Mouse (Mus musculus): ENCODE data around the gene Ccdc88b. TPM values are rescaled to one million over a fixed set of nuclear protein-coding genes. Genes with fewer than 3 reads are reported as not detected.

Gene Ccdc88b
- polyA plus RNA-seq (2014; fragmentation: Illumina TruSeq; extraction: RNeasy Lipid Tissue Mini Kit (QIAGEN cat#74804); ENCODE audit: low replicate concordance) = not detected

GRCm38 (mm10) chr19:6858031-6858430, at the start of gene Ccdc88b:
Gene Ccdc88b, minus strand, starts transcription at chr19:6858211.

GRCm38 (mm10) chr19:6840475-6841291, 17.3 kb downstream of the Ccdc88b start, which contains the start of gene Rps6ka4:
Gene Rps6ka4, minus strand, starts transcription at chr19:6840636.

Other genes with a start within 250 kb of the Ccdc88b start
- gene Rps6ka4, start 17.6 kb downstream of the Ccdc88b start, polyA plus RNA-seq (2014; fragmentation: Illumina TruSeq; extraction: RNeasy Lipid Tissue Mini Kit (QIAGEN cat#74804); ENCODE audit: low replicate concordance) = not detected
- gene Trmt112, start 51.5 kb upstream of the Ccdc88b start, polyA plus RNA-seq (2014; fragmentation: Illumina TruSeq; extraction: RNeasy Lipid Tissue Mini Kit (QIAGEN cat#74804); ENCODE audit: low replicate concordance) = 6.8 TPM
- 30.6 TPM for gene Prdx5, start 51.9 kb upstream of the Ccdc88b start, polyA plus RNA-seq (2014; fragmentation: Illumina TruSeq; extraction: RNeasy Lipid Tissue Mini Kit (QIAGEN cat#74804); ENCODE audit: low replicate concordance)
- 16.2 TPM for gene Esrra, start 63.6 kb upstream of the Ccdc88b start, polyA plus RNA-seq (2014; fragmentation: Illumina TruSeq; extraction: RNeasy Lipid Tissue Mini Kit (QIAGEN cat#74804); ENCODE audit: low replicate concordance)
- not detected for gene Catsperz, start 67.2 kb upstream of the Ccdc88b start, polyA plus RNA-seq (2014; fragmentation: Illumina TruSeq; extraction: RNeasy Lipid Tissue Mini Kit (QIAGEN cat#74804); ENCODE audit: low replicate concordance)
- not detected for gene Kcnk4, start 76.3 kb upstream of the Ccdc88b start, polyA plus RNA-seq (2014; fragmentation: Illumina TruSeq; extraction: RNeasy Lipid Tissue Mini Kit (QIAGEN cat#74804); ENCODE audit: low replicate concordance)
- 0.41 TPM for gene Bad, start 83.7 kb upstream of the Ccdc88b start, polyA plus RNA-seq (2014; fragmentation: Illumina TruSeq; extraction: RNeasy Lipid Tissue Mini Kit (QIAGEN cat#74804); ENCODE audit: low replicate concordance)
- gene Gpr137, start 84.3 kb upstream of the Ccdc88b start, polyA plus RNA-seq (2014; fragmentation: Illumina TruSeq; extraction: RNeasy Lipid Tissue Mini Kit (QIAGEN cat#74804); ENCODE audit: low replicate concordance) = not detected
- 4.2 TPM for gene Ppp1r14b, start 116.8 kb upstream of the Ccdc88b start, polyA plus RNA-seq (2014; fragmentation: Illumina TruSeq; extraction: RNeasy Lipid Tissue Mini Kit (QIAGEN cat#74804); ENCODE audit: low replicate concordance)
- 18.0 TPM for gene Plcb3, start 118.3 kb upstream of the Ccdc88b start, polyA plus RNA-seq (2014; fragmentation: Illumina TruSeq; extraction: RNeasy Lipid Tissue Mini Kit (QIAGEN cat#74804); ENCODE audit: low replicate concordance)
- 7.6 TPM for gene Fkbp2, start 122.3 kb upstream of the Ccdc88b start, polyA plus RNA-seq (2014; fragmentation: Illumina TruSeq; extraction: RNeasy Lipid Tissue Mini Kit (QIAGEN cat#74804); ENCODE audit: low replicate concordance)
- 1.9 TPM for gene Vegfb, start 129.4 kb upstream of the Ccdc88b start, polyA plus RNA-seq (2014; fragmentation: Illumina TruSeq; extraction: RNeasy Lipid Tissue Mini Kit (QIAGEN cat#74804); ENCODE audit: low replicate concordance)
- gene Dnajc4, start 134.4 kb upstream of the Ccdc88b start, polyA plus RNA-seq (2014; fragmentation: Illumina TruSeq; extraction: RNeasy Lipid Tissue Mini Kit (QIAGEN cat#74804); ENCODE audit: low replicate concordance) = not detected
- gene Nudt22, start 137.9 kb upstream of the Ccdc88b start, polyA plus RNA-seq (2014; fragmentation: Illumina TruSeq; extraction: RNeasy Lipid Tissue Mini Kit (QIAGEN cat#74804); ENCODE audit: low replicate concordance) = not detected
- 0.41 TPM for gene Trpt1, start 137.9 kb upstream of the Ccdc88b start, polyA plus RNA-seq (2014; fragmentation: Illumina TruSeq; extraction: RNeasy Lipid Tissue Mini Kit (QIAGEN cat#74804); ENCODE audit: low replicate concordance)
- 0.15 TPM for gene Fermt3, start 161.3 kb upstream of the Ccdc88b start, polyA plus RNA-seq (2014; fragmentation: Illumina TruSeq; extraction: RNeasy Lipid Tissue Mini Kit (QIAGEN cat#74804); ENCODE audit: low replicate concordance)
- 19.6 TPM for gene Stip1, start 181.8 kb upstream of the Ccdc88b start, polyA plus RNA-seq (2014; fragmentation: Illumina TruSeq; extraction: RNeasy Lipid Tissue Mini Kit (QIAGEN cat#74804); ENCODE audit: low replicate concordance)
- gene Macrod1, start 198.6 kb upstream of the Ccdc88b start, polyA plus RNA-seq (2014; fragmentation: Illumina TruSeq; extraction: RNeasy Lipid Tissue Mini Kit (QIAGEN cat#74804); ENCODE audit: low replicate concordance) = 1.7 TPM
- not detected for gene Flrt1, start 247.5 kb upstream of the Ccdc88b start, polyA plus RNA-seq (2014; fragmentation: Illumina TruSeq; extraction: RNeasy Lipid Tissue Mini Kit (QIAGEN cat#74804); ENCODE audit: low replicate concordance)

Measured in small intestine, adult 10 weeks (tissue).